Mouse (Mus musculus) brain, embryonic 14.5 days (tissue): ENCODE measurements around the gene Hesx1.

Experiments
- CTCF ChIP-seq: fragments of 200-500 bp; IDR thresholded peaks from 2 replicates; pipeline ENCODE4 v1.5.1; 2012; ENCODE audit warnings: inconsistent platforms, mild to moderate bottlenecking, moderate library complexity, borderline replicate concordance; ENCODE audit not compliant: insufficient read depth, insufficient read length; ENCODE audit errors: extremely low read depth
- POLR2A ChIP-seq: fragments of 200-500 bp; IDR thresholded peaks from 2 replicates; pipeline ENCODE4 v1.6.1; 2012; ENCODE audit warnings: mild to moderate bottlenecking, inconsistent platforms, borderline replicate concordance; ENCODE audit not compliant: poor library complexity, insufficient read depth, insufficient read length, severe bottlenecking; ENCODE audit errors: extremely low read depth

DNA sequence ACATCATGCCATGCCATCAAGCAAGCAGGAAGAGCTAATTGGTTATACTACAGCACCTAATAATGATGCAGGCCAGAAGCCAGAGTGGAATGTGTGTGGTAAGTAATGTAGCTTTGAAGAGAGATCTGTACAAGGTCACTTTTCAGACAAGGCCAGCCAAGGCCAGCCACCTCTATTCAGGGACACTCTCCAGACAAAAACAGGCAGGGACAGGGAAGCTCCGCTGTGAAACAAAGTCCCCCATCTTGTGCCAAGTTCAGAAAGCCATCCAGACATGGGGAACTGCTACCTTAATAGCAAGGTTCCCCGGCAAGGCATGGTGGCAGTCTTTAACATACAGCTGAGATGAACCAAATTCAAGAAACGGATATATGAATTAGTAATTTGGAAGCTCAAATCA is 18.7 kb upstream of the Hesx1 start:
- TF ChIP-seq CTCF (no peak), POLR2A (no peak)
